Mouse (Mus musculus) hindbrain, embryonic 10.5 days (tissue): ENCODE data around the gene Gm9573. TPM values are rescaled to one million over a fixed set of nuclear protein-coding genes. Genes with fewer than 3 reads are reported as not detected.

Experiments used
- polyA plus RNA-seq: library from polyadenylated mRNA; unstranded; fragments of >200 nt; fragmentation: Nextera tagmentation; extraction: Ambion mirVana; gene quantifications from 2 replicates; pipeline ENCODE4 v1.2.1, GENCODE M21; 2016

The Gm9573 gene
- polyA plus RNA-seq, 1 experiment from 2014 or later = not detected

Other genes starting within 250 kb of the Gm9573 start
- 2.2 and 2.9 TPM in 2 replicates for gene H2-Q4, start 247.0 kb downstream of the Gm9573 start, polyA plus RNA-seq
- gene H2-Q6, start 201.8 kb downstream of the Gm9573 start, polyA plus RNA-seq = 0.90 and 1.4 TPM in 2 replicates
- 12.1 and 14.3 TPM in 2 replicates for gene H2-Q7, start 187.5 kb downstream of the Gm9573 start, polyA plus RNA-seq
- 0.17 and 0.21 TPM in 2 replicates for gene H2-Q10, start 156.5 kb downstream of the Gm9573 start, polyA plus RNA-seq
- not detected in 2 replicates for gene Pou5f1, start 120.6 kb downstream of the Gm9573 start, polyA plus RNA-seq
- 54.5 and 57.0 TPM in 2 replicates for gene Tcf19, start 109.8 kb downstream of the Gm9573 start, polyA plus RNA-seq
- 19.6 and 25.4 TPM in 2 replicates for gene Cchcr1, start 109.5 kb downstream of the Gm9573 start, polyA plus RNA-seq
- gene Psors1c2, start 93.4 kb downstream of the Gm9573 start, polyA plus RNA-seq = 1.7 and 2.5 TPM in 2 replicates
- gene Cdsn, start 74.5 kb downstream of the Gm9573 start, polyA plus RNA-seq = 0.10 TPM in 1 of 2 replicates, not detected in the other
- gene 2300002M23Rik, start 59.2 kb downstream of the Gm9573 start, polyA plus RNA-seq = not detected in 2 replicates
- not detected in 2 replicates for gene Sfta2, start 25.1 kb downstream of the Gm9573 start, polyA plus RNA-seq
- 0.08 and 0.10 TPM in 2 replicates for gene Mucl3, start 17.1 kb upstream of the Gm9573 start, polyA plus RNA-seq
- gene Vars2, start 41.0 kb upstream of the Gm9573 start, polyA plus RNA-seq = 16.7 and 17.4 TPM in 2 replicates
- gene Gtf2h4, start 47.1 kb upstream of the Gm9573 start, polyA plus RNA-seq = 45.7 and 56.5 TPM in 2 replicates
- gene Ddr1, start 78.0 kb upstream of the Gm9573 start, polyA plus RNA-seq = 134 and 184 TPM in 2 replicates
- gene Ier3, start 195.0 kb upstream of the Gm9573 start, polyA plus RNA-seq = 3.8 and 4.8 TPM in 2 replicates
- 58.4 and 63.7 TPM in 2 replicates for gene Flot1, start 196.6 kb upstream of the Gm9573 start, polyA plus RNA-seq
- 1,604 and 1,655 TPM in 2 replicates for gene Tubb5, start 211.7 kb upstream of the Gm9573 start, polyA plus RNA-seq
- gene Mdc1, start 214.9 kb upstream of the Gm9573 start, polyA plus RNA-seq = 18.3 and 20.7 TPM in 2 replicates
- gene Nrm, start 234.7 kb upstream of the Gm9573 start, polyA plus RNA-seq = 70.1 and 75.9 TPM in 2 replicates
- 29.6 and 32.2 TPM in 2 replicates for gene Ppp1r18, start 239.0 kb upstream of the Gm9573 start, polyA plus RNA-seq